Mouse (Mus musculus): Measurements from ENCODE around the gene Fam78b. TPM values are rescaled to one million over a fixed set of nuclear protein-coding genes. Genes with fewer than 3 reads are reported as not detected.

Fam78b gene
- total RNA-seq, 2 experiments from 2014 or later, result 1.8 to 3.8 TPM

- no peak for DNase-seq
Measured at GRCm38 (mm10) chr1:167032046-167032648, 30.9 kb downstream of the Fam78b start.

GRCm38 (mm10) chr1:167034435-167034834 is 33.2 kb downstream of the Fam78b start:
- no peak for DNase-seq

- no peak for DNase-seq
Measured at GRCm38 (mm10) chr1:167042558-167042957, 41.3 kb downstream of the Fam78b start.

GRCm38 (mm10) chr1:167046169-167046927 is 45.1 kb downstream of the Fam78b start:
- DNase-seq, result no peak

GRCm38 (mm10) chr1:167050859-167051258 is 49.6 kb downstream of the Fam78b start:
- no peak for DNase-seq

GRCm38 (mm10) chr1:167054029-167054428 is 52.8 kb downstream of the Fam78b start:
- no peak for DNase-seq

- no peak for DNase-seq
Measured at GRCm38 (mm10) chr1:167057543-167057942, 56.3 kb downstream of the Fam78b start.

GRCm38 (mm10) chr1:167059550-167060285 is 58.5 kb downstream of the Fam78b start:
- DNase-seq, result no peak

GRCm38 (mm10) chr1:167063971-167064370 is 62.8 kb downstream of the Fam78b start:
- DNase-seq, result no peak

GRCm38 (mm10) chr1:167065541-167065940 is 64.3 kb downstream of the Fam78b start:
- DNase-seq, result no peak

- no peak for DNase-seq
Measured at GRCm38 (mm10) chr1:167065986-167066385, 64.8 kb downstream of the Fam78b start.

- DNase-seq, result no peak
Measured at GRCm38 (mm10) chr1:167066933-167067341, 65.7 kb downstream of the Fam78b start.

- DNase-seq, result no peak
Measured at GRCm38 (mm10) chr1:167069741-167070140, 68.5 kb downstream of the Fam78b start.

GRCm38 (mm10) chr1:167070306-167070705 is 69.1 kb downstream of the Fam78b start:
- no peak for DNase-seq

- DNase-seq, result no peak
Measured at GRCm38 (mm10) chr1:167075726-167076125, 74.5 kb downstream of the Fam78b start.

- no peak for DNase-seq
Measured at GRCm38 (mm10) chr1:167079476-167079875, 78.3 kb downstream of the Fam78b start.

GRCm38 (mm10) chr1:167081946-167082345 is 80.7 kb downstream of the Fam78b start:
- DNase-seq, result no peak

- DNase-seq, result no peak
Measured at GRCm38 (mm10) chr1:167082506-167083100, 81.4 kb downstream of the Fam78b start.

- DNase-seq, result no peak
Measured at GRCm38 (mm10) chr1:167083181-167083580, 82.0 kb downstream of the Fam78b start.

- DNase-seq, result no peak
Measured at GRCm38 (mm10) chr1:167084330-167084729, 83.1 kb downstream of the Fam78b start.

- DNase-seq, result no peak
Measured at GRCm38 (mm10) chr1:167085461-167085860, 84.2 kb downstream of the Fam78b start.

- no peak for DNase-seq
Measured at GRCm38 (mm10) chr1:167090466-167090865, 89.2 kb downstream of the Fam78b start.

GRCm38 (mm10) chr1:167093551-167093950 is 92.3 kb downstream of the Fam78b start:
- no peak for DNase-seq
